Mouse (Mus musculus): Measurements from ENCODE around the gene Arhgap22. TPM values are rescaled to one million over a fixed set of nuclear protein-coding genes. Genes with fewer than 3 reads are reported as not detected.
A peak's percentile ranks its signal among the peaks of the same experiment; 100 is the strongest.

Gene Arhgap22
- polyA plus RNA-seq (2016; fragmentation: Nextera tagmentation; extraction: Ambion mirVana): 3.5 and 9.3 TPM in 2 replicates

DNA sequence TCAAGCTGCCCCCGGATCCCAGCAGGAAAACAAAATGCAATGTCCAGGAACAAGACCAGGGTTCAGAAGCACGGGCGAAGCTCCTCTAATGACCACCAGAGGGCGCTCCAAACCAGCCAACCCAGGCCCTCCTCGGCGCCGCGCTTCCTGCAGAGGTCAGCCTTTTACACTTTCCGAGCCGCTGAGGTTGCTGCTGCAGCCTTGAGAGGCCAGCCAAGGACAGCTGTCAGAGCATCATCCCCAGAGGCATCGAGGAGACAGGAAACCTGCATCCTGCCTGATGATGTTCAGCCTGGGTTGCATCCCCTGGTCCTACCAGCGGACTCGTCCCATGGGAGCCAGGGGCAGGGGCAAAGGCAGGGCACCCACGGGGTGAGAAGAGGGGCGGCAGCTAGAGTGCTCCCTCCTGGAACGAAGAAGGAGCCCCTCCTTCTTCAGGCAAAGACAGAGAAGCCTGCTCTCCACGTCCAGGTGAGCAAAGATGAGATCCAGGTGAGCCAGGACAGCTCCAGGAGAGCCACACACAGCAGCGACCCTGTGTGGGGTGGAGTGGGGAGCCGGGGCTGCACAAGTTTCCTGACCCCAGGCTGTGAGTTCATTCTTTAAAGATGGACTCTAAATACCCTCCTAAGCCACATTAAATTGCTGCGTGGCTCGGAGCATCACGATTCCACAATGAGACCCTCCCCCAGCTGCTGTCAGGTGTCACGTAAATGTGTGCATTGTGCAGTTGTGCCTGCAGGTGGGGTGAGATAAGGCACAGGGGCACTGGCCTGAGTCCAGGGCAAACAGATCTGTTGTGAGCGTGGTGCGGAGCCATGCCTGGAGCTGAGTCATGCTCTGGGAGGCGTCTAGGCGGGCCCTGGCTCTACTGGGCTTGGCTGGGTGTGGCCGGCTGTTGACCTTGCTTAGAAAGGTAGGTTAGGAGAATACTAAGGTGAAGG, at the start of gene Arhgap22:
Arhgap22 (plus strand) TSS at position 204 of the 944 bp plus-strand sequence.
- no peak within 1 kb of the TSS for H3K27ac ChIP-seq
- peaks cover 14% of the 10 kb centered on the region for H3K4me1 ChIP-seq
- no peaks in the 10 kb centered on the region for H3K36me3 ChIP-seq
- no peaks in the 10 kb centered on the region for H3K9me3 ChIP-seq
- no peak within 1 kb of the TSS for H3K4me3 ChIP-seq
- H3K27me3 ChIP-seq (ENCODE audit: insufficient read depth, poor library complexity, severe bottlenecking): peaks cover 44% of the 10 kb centered on the region
- peak; percentile 92 for DNase-seq (ENCODE audit: low spot score)
- 15% methylated on average over 28 of the region's 28 CpGs for WGBS

DNA sequence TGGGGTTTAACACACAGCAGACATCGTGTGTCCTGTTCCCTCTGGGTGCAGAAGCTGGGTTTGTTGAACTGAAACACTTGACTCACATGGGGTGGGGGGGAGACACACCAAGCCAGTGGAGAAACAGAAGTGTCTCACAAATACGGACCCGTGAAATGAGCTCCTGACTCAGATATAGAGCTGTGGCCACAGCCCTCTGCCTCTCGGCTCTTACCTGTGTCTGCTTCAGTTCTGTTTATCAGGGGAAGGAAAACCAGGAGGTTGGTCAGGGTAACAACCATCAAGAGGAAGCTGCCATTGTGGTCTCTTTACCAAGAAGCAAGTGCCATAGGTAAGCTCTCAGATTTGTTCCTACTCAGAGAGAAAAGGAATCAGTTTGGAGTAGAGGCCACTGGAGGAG, 45.1 kb upstream of the Arhgap22 start:
- H3K9me3 ChIP-seq: no peaks in the 10 kb centered on the region
- no peaks in the 10 kb centered on the region for H3K36me3 ChIP-seq
- WGBS: 88% methylated on average over 4 of the region's 4 CpGs
- no peaks in the 10 kb centered on the region for H3K27me3 ChIP-seq (ENCODE audit: insufficient read depth, poor library complexity, severe bottlenecking)
- H3K4me1 ChIP-seq: no peaks in the 10 kb centered on the region
- DNase-seq (ENCODE audit: low spot score): no peak
- H3K4me3 ChIP-seq: no peak overlapping the region
- H3K27ac ChIP-seq: no peak overlapping the region

DNA sequence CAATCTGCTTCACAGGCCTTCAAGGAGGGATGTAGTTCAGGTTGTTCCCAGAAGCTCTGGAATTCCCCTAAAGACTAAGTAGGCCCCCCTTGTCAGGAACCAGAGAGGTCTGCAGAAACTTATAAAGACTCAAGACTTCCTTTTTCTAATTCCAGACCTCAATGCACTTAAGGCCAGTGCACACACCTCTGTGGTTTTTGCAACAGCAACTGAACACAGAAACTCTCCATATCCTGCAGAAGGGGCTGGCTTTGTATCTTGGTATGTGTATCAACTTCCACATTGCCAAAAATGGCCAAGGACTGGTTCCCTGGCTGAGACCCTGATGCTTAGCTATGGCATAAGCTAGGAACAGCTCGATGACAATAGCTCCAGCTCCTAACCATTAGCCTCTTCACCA, 41.9 kb upstream of the Arhgap22 start:
- H3K36me3 ChIP-seq: no peaks in the 10 kb centered on the region
- H3K27ac ChIP-seq: no peak overlapping the region
- DNase-seq (ENCODE audit: low spot score): no peak
- no peaks in the 10 kb centered on the region for H3K4me1 ChIP-seq
- no peaks in the 10 kb centered on the region for H3K9me3 ChIP-seq
- no peak overlapping the region for H3K4me3 ChIP-seq
- peaks cover 6% of the 10 kb centered on the region; the same call in 1 of the 2 replicates for H3K27me3 ChIP-seq (ENCODE audit: insufficient read depth, poor library complexity, severe bottlenecking)
- WGBS: 66% methylated on average over 1 of the region's 1 CpGs

DNA sequence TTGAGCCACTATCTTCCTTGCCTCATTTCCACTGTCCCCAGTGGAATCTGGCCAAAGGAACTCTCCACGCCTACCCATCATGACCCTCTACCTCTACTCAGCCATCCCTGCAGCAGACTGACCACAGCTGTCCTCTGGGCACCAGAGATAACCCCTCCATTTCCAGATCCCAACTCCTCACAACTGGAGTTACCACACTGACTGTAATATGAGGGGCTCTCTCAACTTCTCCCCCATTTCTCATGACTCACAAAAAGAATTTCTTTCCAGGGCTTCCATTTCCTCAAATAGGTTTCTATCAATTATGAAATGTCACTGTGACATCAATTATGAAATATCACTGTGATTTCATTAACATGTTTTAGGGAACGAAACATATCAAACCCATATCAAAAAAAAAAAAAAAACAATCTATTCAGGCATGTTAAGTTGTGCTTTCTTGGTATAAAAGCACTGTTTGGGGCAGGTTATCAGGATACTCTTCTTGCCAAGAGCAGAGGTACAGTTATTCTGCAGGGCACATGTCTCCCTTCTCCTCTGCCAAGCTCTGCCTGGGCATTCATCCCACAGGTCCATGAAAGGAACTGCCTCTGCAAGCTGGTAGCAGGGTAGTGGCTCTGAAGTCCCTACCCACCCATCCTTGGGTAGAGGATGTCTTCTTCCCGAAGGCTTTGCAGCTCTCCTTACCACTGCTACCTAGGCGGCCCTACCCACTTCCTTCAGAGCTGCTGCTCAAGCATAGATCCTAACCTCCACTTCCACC, 38.6 kb upstream of the Arhgap22 start:
- H3K9me3 ChIP-seq: no peaks in the 10 kb centered on the region
- H3K36me3 ChIP-seq: no peaks in the 10 kb centered on the region
- no peak overlapping the region for H3K27ac ChIP-seq
- no peak overlapping the region for H3K4me3 ChIP-seq
- H3K4me1 ChIP-seq: no peaks in the 10 kb centered on the region
- H3K27me3 ChIP-seq (ENCODE audit: insufficient read depth, poor library complexity, severe bottlenecking): peaks cover 11% of the 10 kb centered on the region
- 76% methylated on average over 4 of the region's 4 CpGs for WGBS
- DNase-seq (ENCODE audit: low spot score): no peak

DNA sequence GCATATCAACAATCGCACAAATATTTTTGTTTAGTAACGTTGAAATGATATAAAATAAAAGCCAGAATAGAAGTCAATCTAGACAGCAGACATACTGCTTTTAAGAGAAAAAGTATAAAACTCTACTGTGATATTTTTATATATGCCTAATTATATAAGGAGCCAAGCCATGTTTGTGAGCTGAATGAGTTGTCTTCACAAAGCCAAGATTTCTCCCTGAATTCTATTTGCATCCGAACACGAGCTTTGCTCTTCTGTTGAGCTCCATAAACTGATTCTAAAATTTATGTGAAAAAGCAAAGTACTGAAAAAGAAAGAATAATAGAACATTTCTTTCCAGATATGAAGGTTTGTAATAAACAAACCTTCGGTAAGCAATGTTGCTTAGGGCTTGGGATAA, 33.7 kb upstream of the Arhgap22 start:
- no peak for DNase-seq (ENCODE audit: low spot score)
- Histone ChIP-seq H3K4me1 (no peaks in the 10 kb centered on the region), H3K27ac (no peak overlapping the region), H3K36me3 (no peaks in the 10 kb centered on the region), H3K27me3 (ENCODE audit: insufficient read depth, poor library complexity, severe bottlenecking) (peaks cover 11% of the 10 kb centered on the region), H3K4me3 (no peak overlapping the region), H3K9me3 (no peaks in the 10 kb centered on the region)
- 87% methylated on average over 5 of the region's 5 CpGs for WGBS

DNA sequence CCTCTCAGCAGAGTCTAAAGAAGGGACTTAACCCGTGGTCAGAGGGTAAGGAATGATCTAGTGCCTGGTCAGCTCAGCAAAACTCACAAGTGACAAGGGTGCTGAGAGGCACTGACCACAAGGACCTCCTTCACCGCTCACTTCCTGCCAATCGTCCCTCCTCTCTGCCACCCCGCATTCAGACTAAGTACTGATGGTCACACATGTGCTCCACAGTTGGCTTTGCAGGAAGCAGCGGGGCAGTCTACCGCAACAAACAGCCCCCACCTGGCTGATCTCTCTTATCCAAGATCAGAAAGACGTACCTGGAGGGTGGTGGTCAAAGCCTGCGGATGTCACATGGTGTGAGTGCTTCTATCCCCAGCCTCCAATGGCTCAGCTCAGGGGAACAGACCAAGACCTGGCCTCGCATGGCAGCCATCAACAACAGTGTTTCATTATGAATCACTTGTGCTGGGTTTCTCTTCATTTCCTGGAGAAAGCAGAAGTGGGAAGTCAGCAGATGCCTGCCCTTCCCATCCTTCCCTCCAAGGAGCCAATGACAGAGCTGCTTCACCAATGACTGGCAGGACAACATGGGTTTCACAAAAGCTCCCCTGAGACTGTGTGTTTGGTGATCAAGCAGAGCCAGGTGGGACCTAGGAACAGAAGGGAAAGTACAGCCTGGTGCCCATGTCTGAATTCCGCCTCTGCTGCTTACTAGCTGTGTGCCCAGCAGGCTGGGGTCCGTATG, 28.6 kb upstream of the Arhgap22 start, which contains the start of gene Wdfy4:
Wdfy4 (minus strand) TSS at position 441 of the 733 bp plus-strand sequence.
- WGBS: 81% methylated on average over 11 of the region's 11 CpGs
- H3K4me3 ChIP-seq: no peak within 1 kb of the TSS
- H3K9me3 ChIP-seq: no peaks in the 10 kb centered on the region

DNA sequence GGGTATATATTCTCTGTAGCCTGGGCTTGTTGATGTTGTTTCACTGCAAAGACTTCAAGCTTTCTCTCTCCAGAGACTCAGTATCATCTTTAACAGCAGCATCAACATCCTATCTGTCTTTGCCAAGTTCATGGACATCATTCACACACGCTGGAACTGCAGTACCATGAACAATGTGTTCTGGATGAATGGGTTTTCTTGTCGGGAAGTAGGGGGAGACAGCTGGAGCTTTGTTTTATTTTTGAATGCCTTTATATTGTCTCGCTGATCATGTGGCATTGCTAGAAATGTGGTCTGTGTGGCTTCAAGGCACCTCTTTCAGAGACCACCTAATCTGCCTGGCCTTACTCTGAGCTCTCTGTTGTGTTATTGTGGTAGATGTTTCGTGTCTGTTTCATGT, 26.6 kb upstream of the Arhgap22 start:
- Histone ChIP-seq H3K36me3 (no peaks in the 10 kb centered on the region), H3K9me3 (no peaks in the 10 kb centered on the region), H3K4me3 (no peak overlapping the region), H3K4me1 (no peaks in the 10 kb centered on the region), H3K27me3 (ENCODE audit: insufficient read depth, poor library complexity, severe bottlenecking) (peaks cover 5% of the 10 kb centered on the region; the same call in 1 of the 2 replicates), H3K27ac (no peak overlapping the region)
- DNase-seq (ENCODE audit: low spot score): no peak
- 74% methylated on average over 4 of the region's 4 CpGs for WGBS

More for the DNA sequence above, 28.6 kb upstream of the Arhgap22 start, which contains the start of gene Wdfy4:
- no peak for DNase-seq (ENCODE audit: low spot score)
- H3K27ac ChIP-seq: no peak within 1 kb of the TSS
- H3K4me1 ChIP-seq: no peaks in the 10 kb centered on the region
- H3K27me3 ChIP-seq (ENCODE audit: insufficient read depth, poor library complexity, severe bottlenecking): peaks cover 5% of the 10 kb centered on the region; the same call in 1 of the 2 replicates
- H3K36me3 ChIP-seq: no peaks in the 10 kb centered on the region

DNA sequence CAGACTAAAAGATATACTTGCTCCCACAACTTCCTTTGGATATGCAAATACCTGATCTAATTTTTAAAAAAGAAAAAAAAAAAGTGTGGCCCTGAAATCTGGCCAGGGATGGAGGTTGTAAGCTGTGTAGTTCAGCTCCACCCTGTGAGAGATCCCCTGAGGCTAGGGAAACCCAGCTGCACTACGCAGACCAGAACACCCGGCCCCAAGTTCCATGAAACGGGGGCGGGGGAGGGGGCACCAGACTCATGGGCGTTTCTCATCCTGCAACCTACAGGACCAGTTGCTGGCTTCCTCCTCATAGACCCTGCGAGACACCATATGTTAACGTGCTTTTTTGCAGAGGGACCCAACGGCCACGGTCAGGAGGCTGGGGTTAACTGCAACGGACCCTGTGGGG, 24.6 kb upstream of the Arhgap22 start:
- H3K4me3 ChIP-seq: no peak overlapping the region
- 68% methylated on average over 10 of the region's 10 CpGs for WGBS
- no peaks in the 10 kb centered on the region for H3K4me1 ChIP-seq
- no peak overlapping the region for H3K27ac ChIP-seq
- H3K36me3 ChIP-seq: no peaks in the 10 kb centered on the region
- H3K27me3 ChIP-seq (ENCODE audit: insufficient read depth, poor library complexity, severe bottlenecking): peaks cover 5% of the 10 kb centered on the region; the same call in 1 of the 2 replicates
- H3K9me3 ChIP-seq: no peaks in the 10 kb centered on the region
- no peak for DNase-seq (ENCODE audit: low spot score)

DNA sequence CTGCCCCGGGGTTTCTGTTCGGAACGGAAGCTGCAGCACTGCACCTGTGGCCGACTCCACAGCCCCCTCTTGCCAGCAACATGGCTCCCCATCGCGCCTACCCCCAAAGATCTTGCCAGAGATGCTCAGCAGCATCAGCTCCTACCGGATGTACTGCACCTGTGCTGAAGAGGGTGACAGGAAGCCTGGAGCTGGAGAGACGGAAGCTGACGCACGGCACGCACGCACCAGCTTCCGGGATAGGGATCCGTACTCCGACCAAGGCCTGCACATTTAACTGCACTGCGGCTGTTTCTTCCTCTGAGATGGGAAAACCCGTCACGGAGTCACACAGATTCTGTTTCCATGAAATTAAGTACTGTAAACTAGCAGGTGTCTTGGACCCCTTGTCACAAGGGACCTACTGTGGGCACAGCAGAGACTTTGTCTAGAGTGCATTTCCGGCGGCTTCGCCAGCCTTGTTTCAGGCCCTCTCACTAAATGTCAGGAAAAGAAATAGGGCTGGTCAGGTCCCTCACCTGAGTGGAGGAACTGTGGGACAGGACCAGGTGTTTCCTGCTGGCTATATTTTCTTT, 23.9 kb upstream of the Arhgap22 start:
- no peaks in the 10 kb centered on the region for H3K36me3 ChIP-seq
- WGBS: 89% methylated on average over 21 of the region's 21 CpGs
- H3K4me1 ChIP-seq: no peaks in the 10 kb centered on the region
- H3K27ac ChIP-seq: no peak overlapping the region
- no peaks in the 10 kb centered on the region for H3K9me3 ChIP-seq
- H3K27me3 ChIP-seq (ENCODE audit: insufficient read depth, poor library complexity, severe bottlenecking): peaks cover 5% of the 10 kb centered on the region; the same call in 1 of the 2 replicates
- no peak for DNase-seq (ENCODE audit: low spot score)
- H3K4me3 ChIP-seq: no peak overlapping the region

DNA sequence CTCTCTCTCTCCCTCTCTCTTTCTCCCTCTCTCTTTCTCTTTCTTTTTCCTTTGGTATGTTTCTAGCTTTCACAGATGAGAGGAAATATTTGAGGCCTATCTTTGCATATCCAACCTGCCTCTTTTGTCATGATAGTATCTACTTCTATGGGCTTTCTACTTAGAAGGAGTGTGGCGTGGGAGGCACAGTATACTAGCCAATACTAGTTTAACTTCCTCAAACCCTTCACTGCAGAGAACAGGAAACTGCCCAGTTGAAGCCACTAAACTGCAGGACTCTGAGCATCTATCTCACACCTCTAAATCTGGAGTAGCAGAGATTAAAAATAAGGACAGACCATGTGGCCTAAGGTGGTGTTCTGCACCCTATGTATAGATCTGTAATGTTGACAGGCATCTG, 23.2 kb upstream of the Arhgap22 start:
- DNase-seq (ENCODE audit: low spot score): no peak
- no peaks in the 10 kb centered on the region for H3K4me1 ChIP-seq
- H3K4me3 ChIP-seq: no peak overlapping the region
- WGBS: 65% methylated on average over 1 of the region's 1 CpGs
- peaks cover 8% of the 10 kb centered on the region; the same call in 1 of the 2 replicates for H3K27me3 ChIP-seq (ENCODE audit: insufficient read depth, poor library complexity, severe bottlenecking)
- H3K9me3 ChIP-seq: no peaks in the 10 kb centered on the region
- no peaks in the 10 kb centered on the region for H3K36me3 ChIP-seq
- H3K27ac ChIP-seq: no peak overlapping the region

DNA sequence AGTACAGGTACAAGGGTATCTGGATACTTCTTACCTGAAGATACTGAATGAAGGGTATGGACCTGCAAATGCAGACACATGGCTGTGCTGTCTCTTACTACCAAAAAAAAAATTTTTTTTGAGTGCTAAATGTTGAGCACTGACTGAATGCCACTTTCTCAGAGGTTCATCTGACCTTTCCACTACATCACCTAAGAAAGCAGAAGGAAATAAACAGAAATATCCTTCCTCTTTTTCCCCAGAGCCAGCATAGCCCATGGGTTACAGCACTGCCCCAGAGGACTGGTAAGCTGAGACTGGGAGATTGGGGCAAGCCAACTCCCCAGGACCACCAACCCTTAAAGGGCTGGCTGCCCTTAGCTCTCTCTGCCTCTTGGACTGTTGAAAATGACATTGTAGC, 20.1 kb upstream of the Arhgap22 start:
- no peak for DNase-seq (ENCODE audit: low spot score)
- Histone ChIP-seq H3K36me3 (no peaks in the 10 kb centered on the region), H3K27ac (no peak overlapping the region), H3K27me3 (ENCODE audit: insufficient read depth, poor library complexity, severe bottlenecking) (peaks cover 12% of the 10 kb centered on the region; the same call in 1 of the 2 replicates), H3K9me3 (no peaks in the 10 kb centered on the region), H3K4me1 (no peaks in the 10 kb centered on the region), H3K4me3 (no peak overlapping the region)

DNA sequence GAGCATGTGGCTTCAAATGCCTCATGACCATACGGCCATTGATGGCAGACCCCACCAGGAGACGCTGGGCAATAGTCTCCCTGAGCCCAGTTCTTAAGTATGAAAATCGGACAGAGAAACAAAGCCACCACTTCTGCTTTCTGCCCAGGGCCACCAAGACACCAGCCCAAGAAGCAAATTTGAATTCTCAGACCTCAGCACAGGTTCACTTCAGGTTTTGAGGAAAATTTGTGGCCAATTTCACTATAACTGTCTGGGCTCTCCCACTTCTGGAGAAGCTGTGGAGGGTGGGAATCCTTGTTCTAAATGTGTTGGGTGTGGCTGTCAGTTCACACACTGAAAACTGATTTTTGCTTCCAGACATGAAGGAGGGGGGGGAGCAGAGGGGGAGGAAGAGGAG, 19.6 kb upstream of the Arhgap22 start:
- no peak overlapping the region for H3K4me3 ChIP-seq
- DNase-seq (ENCODE audit: low spot score): no peak
- no peak overlapping the region for H3K27ac ChIP-seq
- H3K4me1 ChIP-seq: no peaks in the 10 kb centered on the region
- H3K9me3 ChIP-seq: no peaks in the 10 kb centered on the region
- no peaks in the 10 kb centered on the region for H3K36me3 ChIP-seq
- 78% methylated on average over 3 of the region's 3 CpGs for WGBS
- peaks cover 12% of the 10 kb centered on the region; the same call in 1 of the 2 replicates for H3K27me3 ChIP-seq (ENCODE audit: insufficient read depth, poor library complexity, severe bottlenecking)
